Mouse (Mus musculus) E14TG2a.4 (cell line): Measurements from ENCODE around the gene Ddah2.

Source experiments
- CTCF ChIP-seq: conservative IDR thresholded peaks from 2 replicates; pipeline ENCODE4 v1.5.1; 2014; ENCODE audit warnings: low read length
- POU5F1 ChIP-seq: IDR thresholded peaks from 2 replicates; pipeline ENCODE4 v1.6.1; 2014; ENCODE audit warnings: low read length, borderline replicate concordance

DNA sequence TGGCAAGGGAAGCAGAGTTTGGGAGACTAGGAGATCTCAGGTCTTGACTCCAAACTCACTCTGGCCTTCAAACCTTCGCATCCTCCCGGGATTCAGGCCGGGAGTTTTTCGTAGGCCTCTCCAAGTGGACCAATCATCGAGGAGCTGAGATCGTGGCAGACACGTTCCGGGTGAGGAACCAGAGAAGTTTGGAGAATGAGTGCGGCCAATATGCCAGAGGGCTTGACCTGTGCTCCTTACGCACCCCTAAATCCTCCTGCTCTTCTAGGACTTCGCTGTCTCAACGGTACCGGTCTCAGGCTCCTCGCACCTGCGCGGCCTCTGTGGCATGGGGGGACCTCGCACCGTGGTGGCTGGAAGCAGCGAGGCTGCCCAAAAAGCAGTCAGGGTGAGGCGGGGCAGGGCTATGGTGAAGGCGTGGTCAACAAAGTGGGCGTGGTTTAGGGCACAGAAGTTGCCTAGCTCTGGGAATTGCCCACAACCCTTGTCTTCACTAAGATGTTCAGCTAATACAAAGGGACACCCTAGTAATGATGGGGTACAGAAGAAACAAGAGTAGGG is 2.0 kb downstream of the Ddah2 start:
- TF ChIP-seq CTCF (no peak), POU5F1 (no peak)
